Mouse (Mus musculus) G1E (cell line): Measurements from ENCODE around the gene Resp18. TPM values are rescaled to one million over a fixed set of nuclear protein-coding genes. Genes with fewer than 3 reads are reported as not detected.

Experiments
- ATAC-seq: 2 replicates; pipeline ENCODE4 v1.8.0; 2016; ENCODE audit warnings: mild to moderate bottlenecking; ENCODE audit not compliant: insufficient number of reproducible peaks, poor library complexity, low FRiP score, severe bottlenecking; ENCODE audit errors: extremely low read depth
- DNase-seq: peaks from one replicate; pipeline ENCODE4 v3.0.0; 2012; ENCODE audit warnings: low spot score
- H3K27me3 ChIP-seq: 2 replicates; pipeline ENCODE4 v1.6.1; 2012; ENCODE audit warnings: mild to moderate bottlenecking, low read length, inconsistent platforms; ENCODE audit not compliant: insufficient read depth
- H3K36me3 ChIP-seq: replicated peaks from 2 replicates; pipeline ENCODE3; 2012; ENCODE audit warnings: mild to moderate bottlenecking, inconsistent platforms
- H3K4me1 ChIP-seq: 2 replicates; pipeline ENCODE4 v1.6.1; 2012; ENCODE audit warnings: low read depth, low read length, inconsistent platforms, mixed read lengths; ENCODE audit not compliant: insufficient read depth
- H3K4me3 ChIP-seq: 2 replicates; pipeline ENCODE4 v1.5.1; 2012; ENCODE audit warnings: low read depth, mild to moderate bottlenecking, inconsistent platforms, low read length, moderate library complexity, mixed read lengths
- H3K9me3 ChIP-seq: replicated peaks from 2 replicates; pipeline ENCODE4 v1.6.1; 2012; ENCODE audit warnings: inconsistent platforms
- CTCF ChIP-seq: IDR thresholded peaks from 2 replicates; pipeline ENCODE4 v1.5.1; 2012; ENCODE audit warnings: low read depth, low read length, inconsistent platforms, mixed read lengths
- GATA1 ChIP-seq: IDR thresholded peaks from 2 replicates; pipeline ENCODE4 v1.6.1; 2012; ENCODE audit warnings: borderline replicate concordance, low read length, inconsistent platforms, mixed read lengths
- GATA2 ChIP-seq: IDR thresholded peaks from 2 replicates; pipeline ENCODE4 v1.6.1; 2012; ENCODE audit warnings: low read depth, low read length, inconsistent platforms, borderline replicate concordance
- POLR2AphosphoS5 ChIP-seq: IDR thresholded peaks from 2 replicates; pipeline ENCODE4 v1.6.1; 2012; ENCODE audit warnings: low read depth, low read length, inconsistent platforms; ENCODE audit not compliant: insufficient replicate concordance
- TAL1 ChIP-seq: conservative IDR thresholded peaks from 2 replicates; pipeline ENCODE4 v1.6.1; 2012; ENCODE audit warnings: low read depth, low read length, inconsistent platforms, mixed read lengths
- polyA plus RNA-seq: library from polyadenylated mRNA; stranded (reverse); fragments of >175 nt; gene quantifications from 2 replicates; pipeline ENCODE4 v1.2.3, GENCODE M21; 2012
- total RNA-seq, 2 experiments: library from RNA; stranded (forward) in 1 of 2; stranded (reverse) in 1 of 2; fragments of 200-1000 nt in 1 of 2; fragments of >200 nt in 1 of 2; fragmentation: Nextera tagmentation in 1 of 2; gene quantifications; 2 replicates each; pipeline ENCODE4 v1.2.3; 2014 to 2017

Resp18 gene
- total and polyA plus RNA-seq, 3 experiments, result not detected

GRCm38 (mm10) chr1:75316861-75317240 lies 38.6 kb upstream of the Resp18 start:
- peaks cover 56% of the 10 kb centered on the region for H3K4me1 ChIP-seq
- peak overlapping the region; percentile 78 for H3K4me3 ChIP-seq
- H3K9me3 ChIP-seq, result no peaks in the 10 kb centered on the region
- H3K36me3 ChIP-seq, result peaks cover 42% of the 10 kb centered on the region
- TF ChIP-seq POLR2AphosphoS5 (no peak), GATA2 (no peak), TAL1 (no peak)
- H3K27me3 ChIP-seq, result no peaks in the 10 kb centered on the region
- ATAC-seq, result 0 out of 2 replicates have a peak, but pooled peaks have one; percentile 9
- peak; percentile 85 for DNase-seq

- TF ChIP-seq GATA1 (no peak), TAL1 (no peak), CTCF (no peak), GATA2 (no peak), POLR2AphosphoS5 (no peak)
- Histone ChIP-seq H3K4me1 (peaks cover 50% of the 10 kb centered on the region), H3K9me3 (no peaks in the 10 kb centered on the region), H3K36me3 (peaks cover 54% of the 10 kb centered on the region), H3K27me3 (no peaks in the 10 kb centered on the region), H3K4me3 (peak overlapping the region; percentile 78; the same call in 1 of the 2 replicates)
- DNase-seq (no peak), ATAC-seq (no peak)
These were observed 37.5 kb upstream of the Resp18 start for GRCm38 (mm10) chr1:75315456-75316365.

- DNase-seq (no peak), ATAC-seq (no peak)
- Histone ChIP-seq H3K27me3 (no peaks in the 10 kb centered on the region), H3K4me1 (peaks cover 43% of the 10 kb centered on the region), H3K36me3 (peaks cover 61% of the 10 kb centered on the region), H3K4me3 (no peak overlapping the region), H3K9me3 (no peaks in the 10 kb centered on the region)
- TF ChIP-seq GATA1, result no peak
- no peak for TF ChIP-seq GATA2
- TF ChIP-seq TAL1, result no peak
- TF ChIP-seq POLR2AphosphoS5, result no peak
- TF ChIP-seq CTCF, result no peak
These were observed 36.8 kb upstream of the Resp18 start for GRCm38 (mm10) chr1:75315011-75315410.

- no peak for TF ChIP-seq POLR2AphosphoS5
- no peak for TF ChIP-seq GATA1
- TF ChIP-seq GATA2, result no peak
- TF ChIP-seq TAL1, result no peak
- Histone ChIP-seq H3K27me3 (no peaks in the 10 kb centered on the region), H3K36me3 (peaks cover 80% of the 10 kb centered on the region), H3K4me1 (peaks cover 23% of the 10 kb centered on the region), H3K4me3 (no peak overlapping the region), H3K9me3 (no peaks in the 10 kb centered on the region)
- no peak for ATAC-seq
- DNase-seq, result no peak
These were observed 33.5 kb upstream of the Resp18 start for GRCm38 (mm10) chr1:75311694-75312093.

- H3K27me3 ChIP-seq, result peaks cover 13% of the 10 kb centered on the region; the same call in 1 of the 2 replicates
- peaks cover 18% of the 10 kb centered on the region for H3K36me3 ChIP-seq
- ATAC-seq (no peak), DNase-seq (no peak)
- TF ChIP-seq CTCF (no peak), POLR2AphosphoS5 (no peak), GATA2 (no peak), GATA1 (no peak), TAL1 (no peak)
- no peaks in the 10 kb centered on the region for H3K4me1 ChIP-seq
- H3K9me3 ChIP-seq, result no peaks in the 10 kb centered on the region
- no peak overlapping the region for H3K4me3 ChIP-seq
These were observed 26.4 kb upstream of the Resp18 start for GRCm38 (mm10) chr1:75304662-75305061.

GRCm38 (mm10) chr1:75294294-75294693 lies 16.1 kb upstream of the Resp18 start:
- Histone ChIP-seq H3K36me3 (no peaks in the 10 kb centered on the region), H3K4me1 (0 out of 2 replicates have a peak, but pooled peaks cover 2% of the 10 kb centered on the region), H3K4me3 (no peak overlapping the region), H3K9me3 (no peaks in the 10 kb centered on the region), H3K27me3 (peaks cover 23% of the 10 kb centered on the region)
- ATAC-seq, result no peak
- TF ChIP-seq GATA1, result no peak
- no peak for TF ChIP-seq CTCF
- no peak for TF ChIP-seq POLR2AphosphoS5
- TF ChIP-seq GATA2, result no peak
- no peak for TF ChIP-seq TAL1
- no peak for DNase-seq
